Mouse (Mus musculus) CH12.LX (cell line): Measurements from ENCODE around the gene Rbfox1. TPM values are rescaled to one million over a fixed set of nuclear protein-coding genes. Genes with fewer than 3 reads are reported as not detected.

Experiments
- DNase-seq: peaks from one replicate; pipeline ENCODE4 v3.0.0-alpha.2; 2013; ENCODE audit errors: extremely low read depth
- H3K27ac ChIP-seq: 2 replicates; pipeline ENCODE4 v1.5.1; 2012; ENCODE audit warnings: low read depth, mild to moderate bottlenecking, control low read depth, moderate library complexity; ENCODE audit not compliant: insufficient read depth
- H3K27me3 ChIP-seq: replicated peaks from 2 replicates; pipeline ENCODE3; 2012; ENCODE audit warnings: inconsistent platforms
- H3K36me3 ChIP-seq, 2 experiments: replicated peaks in 1 of 2; 2 replicates each; pipeline versions ENCODE3 to v1.6.1; 2012; ENCODE audit warnings: inconsistent platforms in 1 of 2, low read length in 1 of 2, mild to moderate bottlenecking in 1 of 2, mixed read lengths in 1 of 2, moderate library complexity in 1 of 2; ENCODE audit not compliant: control insufficient read depth in 1 of 2, insufficient read depth in 1 of 2
- H3K4me1 ChIP-seq, 2 experiments: 2 replicates each; pipeline ENCODE4 v1.6.1; 2012; ENCODE audit warnings: inconsistent platforms in 1 of 2, moderate library complexity in 1 of 2; ENCODE audit not compliant: insufficient read depth in 2 of 2, control insufficient read depth in 1 of 2
- H3K4me2 ChIP-seq: 2 replicates; pipeline ENCODE4 v1.6.1; 2012; ENCODE audit warnings: low read depth, mild to moderate bottlenecking, control low read depth; ENCODE audit not compliant: poor library complexity, insufficient read depth, severe bottlenecking
- H3K4me3 ChIP-seq, 3 experiments: fragments of 150-350 bp in 1 of 3; sonication (generic) in 1 of 3; replicated peaks in 1 of 3; 2 replicates each; pipeline versions ENCODE3 to v1.5.1; 2011 to 2012; ENCODE audit warnings: low read depth in 2 of 3, low read length in 2 of 3, mild to moderate bottlenecking in 2 of 3, moderate library complexity in 2 of 3, control low read depth in 1 of 3, improper control_type of control experiment in 1 of 3, inconsistent platforms in 1 of 3, mixed read lengths in 1 of 3; ENCODE audit not compliant: poor library complexity in 1 of 3
- H3K79me2 ChIP-seq: replicated peaks from 2 replicates; pipeline ENCODE4 v1.6.1; 2012; ENCODE audit warnings: mild to moderate bottlenecking, moderate library complexity; ENCODE audit not compliant: control insufficient read depth, poor library complexity, insufficient read depth, severe bottlenecking; ENCODE audit errors: extremely low read depth
- H3K9ac ChIP-seq: 2 replicates; pipeline ENCODE4 v1.6.1; 2012; ENCODE audit warnings: low read depth, mild to moderate bottlenecking, control low read depth, moderate library complexity; ENCODE audit not compliant: insufficient read depth
- H3K9me3 ChIP-seq: replicated peaks from 2 replicates; pipeline ENCODE3; 2012; ENCODE audit warnings: low read length, inconsistent platforms, mixed read lengths
- CHD2 ChIP-seq: IDR thresholded peaks from 2 replicates; pipeline ENCODE4 v1.6.1; 2011; ENCODE audit warnings: low read length, improper control_type of control experiment
- CTCF ChIP-seq, 2 experiments: IDR thresholded peaks in 1 of 2; conservative IDR thresholded peaks in 1 of 2; 2 replicates each; pipeline ENCODE4 v1.5.1; 2011 to 2012; ENCODE audit warnings: low read depth in 2 of 2, low read length in 2 of 2, improper control_type of control experiment in 1 of 2, inconsistent platforms in 1 of 2, mild to moderate bottlenecking in 1 of 2, moderate library complexity in 1 of 2
- EP300 ChIP-seq: IDR thresholded peaks from 2 replicates; pipeline ENCODE4 v1.6.1; 2011; ENCODE audit warnings: low read length, improper control_type of control experiment
- GABPA ChIP-seq: IDR thresholded peaks from 2 replicates; pipeline ENCODE4 v1.6.1; 2012; ENCODE audit warnings: low read depth, low read length, improper control_type of control experiment, inconsistent platforms; ENCODE audit not compliant: insufficient replicate concordance
- IRF4 ChIP-seq: IDR thresholded peaks from 2 replicates; pipeline ENCODE4 v1.6.1; 2014; ENCODE audit warnings: low read depth, mild to moderate bottlenecking, inconsistent platforms, low read length, improper control_type of control experiment
- MAFK ChIP-seq: IDR thresholded peaks from 2 replicates; pipeline ENCODE4 v1.6.1; 2011; ENCODE audit warnings: low read length, improper control_type of control experiment; ENCODE audit not compliant: insufficient replicate concordance
- MAZ ChIP-seq: IDR thresholded peaks from 2 replicates; pipeline ENCODE4 v1.6.1; 2012; ENCODE audit warnings: low read depth, mild to moderate bottlenecking, inconsistent platforms, low read length, improper control_type of control experiment, moderate library complexity
- MEF2A ChIP-seq: IDR thresholded peaks from 2 replicates; pipeline ENCODE4 v1.6.1; 2014; ENCODE audit warnings: low read depth, mild to moderate bottlenecking, inconsistent platforms, low read length, improper control_type of control experiment, borderline replicate concordance
- MYC ChIP-seq: IDR thresholded peaks from 2 replicates; pipeline ENCODE4 v1.6.1; 2011; ENCODE audit warnings: low read depth, mild to moderate bottlenecking, improper control_type of control experiment, low read length
- NELFE ChIP-seq: IDR thresholded peaks from 2 replicates; pipeline ENCODE4 v1.6.1; 2011; ENCODE audit warnings: low read depth, low read length, improper control_type of control experiment
- NRF1 ChIP-seq: IDR thresholded peaks from 2 replicates; pipeline ENCODE4 v1.6.1; 2014; ENCODE audit warnings: low read depth, mild to moderate bottlenecking, inconsistent platforms, low read length, improper control_type of control experiment, moderate library complexity
- RAD21 ChIP-seq: IDR thresholded peaks from 2 replicates; pipeline ENCODE4 v1.6.1; 2011; ENCODE audit warnings: low read depth, mild to moderate bottlenecking, low read length, improper control_type of control experiment, moderate library complexity
- SIN3A ChIP-seq: IDR thresholded peaks from 2 replicates; pipeline ENCODE4 v1.6.1; 2012; ENCODE audit warnings: low read length, improper control_type of control experiment, inconsistent platforms
- UBTF ChIP-seq: IDR thresholded peaks from 2 replicates; pipeline ENCODE4 v1.6.1; 2012; ENCODE audit warnings: low read depth, mild to moderate bottlenecking, inconsistent platforms, low read length, improper control_type of control experiment, moderate library complexity
- ZC3H11A ChIP-seq: IDR thresholded peaks from 2 replicates; pipeline ENCODE4 v1.6.1; 2012; ENCODE audit warnings: low read depth, mild to moderate bottlenecking, inconsistent platforms, low read length, improper control_type of control experiment
- dilution Hi-C: fragments of 300-500 bp; cut with MboI; formaldehyde crosslinking; loops from 2 replicates; pipeline ENCODE4 v1.14.3; 2020; ENCODE audit warnings: low sequenced_read_pairs; ENCODE audit not compliant: extremely low pct_unique_long_range_greater_than_20kb, extremely low pct_ligation_motif_present
- in situ Hi-C: fragments of 300-500 bp; cut with MboI; formaldehyde crosslinking; loops from 3 replicates; pipeline ENCODE4 v1.14.3; 2019; ENCODE audit warnings: low sequenced_read_pairs, low pct_ligation_motif_present, low pct_unique_long_range_greater_than_20kb, mixed read lengths
- polyA plus RNA-seq: library from polyadenylated mRNA; unstranded; fragments of >175 nt; gene quantifications from 2 replicates; pipeline ENCODE4 v1.2.1, GENCODE M21; 2012; ENCODE audit warnings: low read depth; ENCODE audit not compliant: insufficient read length
- total RNA-seq, 2 experiments: library from RNA; depleted of rRNA; stranded (reverse); fragments of 300-350 nt in 1 of 2; fragments of >200 nt in 1 of 2; gene quantifications; 2 replicates each; pipeline ENCODE4 v1.2.3; 2012 to 2014

Gene Rbfox1
- total and polyA plus RNA-seq, 3 experiments = not detected

DNA sequence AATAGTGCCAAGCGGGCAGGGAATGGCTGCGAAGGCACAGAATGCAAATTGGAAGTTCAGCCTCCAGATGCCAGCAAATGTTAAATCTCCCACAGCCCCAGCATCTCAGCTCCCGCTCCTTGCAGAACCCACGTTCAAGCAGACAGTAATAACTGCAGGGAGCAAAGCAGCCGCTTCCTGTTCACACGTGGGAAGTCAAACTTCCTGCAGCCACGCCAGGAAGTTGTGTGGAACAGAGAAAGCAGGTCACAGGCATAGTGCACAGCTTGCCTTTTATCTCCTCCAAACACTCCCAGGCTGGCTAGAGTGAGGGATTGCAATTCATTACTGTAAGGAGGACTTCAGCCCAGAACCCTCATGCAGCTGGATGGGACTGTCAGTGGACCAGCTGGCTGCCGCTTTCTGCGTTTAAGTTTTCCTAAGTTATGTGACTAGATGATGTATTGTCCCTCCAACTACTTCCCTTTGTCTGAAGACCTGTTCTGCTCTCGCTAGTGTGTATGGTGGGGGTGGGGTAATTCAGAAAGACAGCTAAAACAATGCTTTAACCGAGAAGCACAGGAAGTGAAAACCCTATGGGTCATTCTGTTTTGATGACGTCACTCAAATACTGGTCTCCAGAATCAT, 1534.6 kb downstream of the Rbfox1 start:
- dilution Hi-C loops = no loop called here
- H3K79me2 ChIP-seq = no peaks in the 10 kb centered on the region
- peaks cover 60% of the 10 kb centered on the region for H3K9me3 ChIP-seq
- H3K4me2 ChIP-seq = no peak overlapping the region
- no peak for DNase-seq
- no peaks in the 10 kb centered on the region for H3K36me3 ChIP-seq
- no peak overlapping the region for H3K4me3 ChIP-seq
- in situ Hi-C loops = no loop called here
- H3K4me1 ChIP-seq = no peaks in the 10 kb centered on the region
- H3K27me3 ChIP-seq = no peaks in the 10 kb centered on the region
- TF ChIP-seq EP300 (no peak), RAD21 (no peak), NELFE (no peak), IRF4 (no peak), ZC3H11A (no peak), MEF2A (no peak), MAFK (no peak), SIN3A (no peak), NRF1 (no peak), MYC (no peak), CHD2 (no peak), CTCF (conservative IDR thresholded peaks at IDR 0.05 in 1 of 2, IDR thresholded peaks at IDR 0.05 in 1 of 2; ENCODE audit: low read depth in 2 of 2, low read length in 2 of 2) (no peak), UBTF (no peak)
- no peak overlapping the region for H3K9ac ChIP-seq
- no peak overlapping the region for H3K27ac ChIP-seq

DNA sequence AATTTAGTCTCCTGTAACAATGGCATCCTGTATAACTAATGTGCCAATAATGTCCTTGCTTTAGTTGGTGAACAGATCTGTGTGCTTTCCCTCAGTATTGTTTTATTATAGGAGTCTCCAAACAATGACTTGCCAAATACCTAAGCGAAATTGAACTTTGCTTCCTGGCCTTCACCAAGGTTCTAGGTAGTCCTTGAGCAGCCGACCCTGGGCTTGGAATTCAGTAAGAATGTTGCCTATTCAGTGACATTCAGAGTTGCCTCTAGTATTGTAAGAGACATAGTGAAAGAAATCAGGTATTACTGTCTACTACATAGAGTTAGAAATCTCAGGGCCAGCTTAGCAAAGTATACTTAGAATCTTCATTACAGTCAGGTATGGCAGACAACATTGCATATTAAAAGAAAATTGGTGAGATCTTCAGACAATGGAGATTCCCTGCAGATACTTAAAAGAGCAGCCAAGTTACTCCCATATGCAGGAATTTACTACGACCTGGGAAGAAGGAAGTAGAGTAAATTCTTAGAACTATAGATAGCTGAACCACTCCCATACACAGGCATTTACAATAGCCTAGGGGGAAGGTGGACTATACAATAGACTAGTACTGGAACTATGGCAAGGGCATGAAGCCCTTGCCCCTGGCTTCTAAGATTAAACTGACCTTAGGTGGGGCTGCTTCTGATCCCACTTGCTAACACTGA, 1540.4 kb downstream of the Rbfox1 start:
- H3K27ac ChIP-seq = no peak overlapping the region
- no peak for DNase-seq

More for the DNA sequence above, 1540.4 kb downstream of the Rbfox1 start:
- TF ChIP-seq NELFE (no peak), MAZ (no peak), NRF1 (no peak), ZC3H11A (no peak), GABPA (no peak)
- Histone ChIP-seq H3K79me2 (no peaks in the 10 kb centered on the region), H3K36me3 (no peaks in the 10 kb centered on the region), H3K27me3 (no peaks in the 10 kb centered on the region), H3K4me1 (no peaks in the 10 kb centered on the region), H3K9me3 (peaks cover 56% of the 10 kb centered on the region), H3K9ac (no peak overlapping the region), H3K4me2 (no peak overlapping the region), H3K4me3 (no peak overlapping the region)
- in situ Hi-C loops (no loop called here), dilution Hi-C loops (no loop called here)
